ENCODE assay signal across 8 mouse cellular contexts in the genomic region with DNA sequence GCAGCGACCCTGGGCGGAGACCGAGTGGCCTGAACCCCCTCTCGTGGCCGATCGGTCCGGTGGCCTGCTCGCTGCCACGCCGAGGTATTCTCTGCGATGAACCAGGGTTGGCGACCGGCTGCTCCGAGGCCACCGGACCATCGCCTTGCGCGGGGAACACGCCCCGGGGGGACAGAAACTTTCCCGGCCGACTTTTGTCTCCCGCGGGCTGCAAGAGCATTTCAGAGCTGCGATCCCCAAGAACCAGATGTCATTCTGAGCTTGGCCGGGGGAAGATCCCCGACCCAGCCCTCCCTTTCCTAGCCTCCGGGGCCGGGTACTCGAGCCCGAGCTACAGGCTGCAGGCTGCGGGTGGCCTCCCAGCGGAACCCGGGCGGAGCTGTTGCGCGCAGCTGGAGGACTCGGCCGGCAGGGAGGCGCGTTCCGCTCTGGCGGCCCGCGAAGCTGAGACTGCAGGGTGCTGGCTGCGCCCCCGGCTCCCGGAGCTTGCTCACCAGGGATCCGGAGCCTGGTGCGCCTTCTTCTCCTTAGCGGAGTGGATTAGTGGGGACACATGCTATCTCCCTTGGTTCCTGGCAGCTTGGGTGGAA. TPM values are rescaled to one million over a fixed set of nuclear protein-coding genes. Genes with fewer than 3 reads are reported as not detected.
DNase-seq lines count a peak whose midpoint lies in the region; ATAC-seq lines count a peak whose summit lies in the region.

No protein-coding gene starts in this region.

- peak overlapping the region; percentile 72 for H3K4me3 ChIP-seq in forebrain, embryonic 16.5 days (replicated peaks; ENCODE audit: low read length)
- peak overlapping the region; percentile 74 for H3K4me3 ChIP-seq in hindbrain, embryonic 12.5 days

- ATAC-seq in forebrain, embryonic 16.5 days, result peak; percentile 46
- ATAC-seq in hindbrain, embryonic 12.5 days (ENCODE audit: low FRiP score), result peak; percentile 24; the same call in 1 of the 2 replicates
- ATAC-seq in erythroblast, adult 5-6 weeks (replicated peaks; ENCODE audit: low FRiP score, poor library complexity, severe bottlenecking), result no peak

- peak; percentile 11 for DNase-seq in 3134 (ENCODE audit: extremely low read depth, insufficient read length, low spot score)
- peak; percentile 67 for DNase-seq in adrenal gland, postnatal 25 days
- DNase-seq in left cerebral cortex, adult 11 months (ENCODE audit: low spot score), result peak; percentile 29
- peak; percentile 28 for DNase-seq in lung, postnatal 14 days
- DNase-seq in right cerebral cortex, postnatal 25 days, result peak; percentile 76

- H3K9me3 ChIP-seq in forebrain, embryonic 16.5 days (ENCODE audit: control insufficient read depth, low read length), result no peaks in the 10 kb centered on the region
- H3K9me3 ChIP-seq in hindbrain, embryonic 12.5 days (replicated peaks), result no peaks in the 10 kb centered on the region

- 0% methylated on average over 51 of the region's 51 CpGs for whole genome bisulfite sequencing in forebrain, embryonic 16.5 days
- WGBS in hindbrain, embryonic 12.5 days, result under 1% methylated on average over 51 of the region's 51 CpGs

- no peaks in the 10 kb centered on the region for H3K27me3 ChIP-seq in forebrain, embryonic 16.5 days (replicated peaks; ENCODE audit: control insufficient read depth, insufficient read depth, low read length)
- peaks cover 31% of the 10 kb centered on the region for H3K27me3 ChIP-seq in hindbrain, embryonic 12.5 days

- H3K27ac ChIP-seq in forebrain, embryonic 16.5 days (ENCODE audit: low read length), result peak overlapping the region; percentile 86
- H3K27ac ChIP-seq in hindbrain, embryonic 12.5 days, result peak overlapping the region; percentile 84; the same call in 1 of the 2 replicates

- peaks cover 44% of the 10 kb centered on the region for H3K4me1 ChIP-seq in forebrain, embryonic 16.5 days (replicated peaks; ENCODE audit: control insufficient read depth, insufficient read depth, low read length)
- H3K4me1 ChIP-seq in hindbrain, embryonic 12.5 days, result peaks cover 29% of the 10 kb centered on the region

- peak overlapping the region; percentile 77 for H3K4me2 ChIP-seq in forebrain, embryonic 16.5 days (ENCODE audit: low read length)
- peak overlapping the region; percentile 92 for H3K4me2 ChIP-seq in hindbrain, embryonic 12.5 days (replicated peaks)

- no peaks in the 10 kb centered on the region for H3K36me3 ChIP-seq in forebrain, embryonic 16.5 days (ENCODE audit: control insufficient read depth, insufficient read depth)
- H3K36me3 ChIP-seq in hindbrain, embryonic 12.5 days, result no peaks in the 10 kb centered on the region

- peak overlapping the region; percentile 83 for H3K9ac ChIP-seq in forebrain, embryonic 16.5 days (replicated peaks; ENCODE audit: low read depth, low read length)
- peak overlapping the region; percentile 82 for H3K9ac ChIP-seq in hindbrain, embryonic 12.5 days

RNA-seq across cellular contexts. Expression of a gene that starts 1.1 kb away (rescaled TPM):
- 4.4 and 5.3 TPM in 2 replicates for total RNA-seq in adrenal gland, postnatal 25 days (2021)
- 57.4 and 59.4 TPM in 2 replicates for polyA plus RNA-seq in forebrain, embryonic 16.5 days (2015; fragmentation: Nextera tagmentation; extraction: Ambion mirVana)
- 25.1 and 26.1 TPM in 2 replicates for polyA plus RNA-seq in hindbrain, embryonic 12.5 days (2016; fragmentation: Nextera tagmentation; extraction: Ambion mirVana)
- total RNA-seq in erythroblast, adult 5-6 weeks (2015; ENCODE audit: low replicate concordance), result not detected in 2 replicates
- not detected in 2 replicates for total RNA-seq in erythroblast, adult 5-6 weeks (2017; ENCODE audit: low replicate concordance)

Comparison
In these comparisons a context has a peak if more than half of its experiments do, and no peak if none do; other contexts are left out.
1. DNase-seq: peak in every context shown above with its lines; median percentile 76 in right cerebral cortex, postnatal 25 days; 67 in adrenal gland, postnatal 25 days; 29 in left cerebral cortex, adult 11 months; 28 in lung, postnatal 14 days; 11 in 3134.